Mouse (Mus musculus): ENCODE measurements around the gene Slc7a8.

DNA sequence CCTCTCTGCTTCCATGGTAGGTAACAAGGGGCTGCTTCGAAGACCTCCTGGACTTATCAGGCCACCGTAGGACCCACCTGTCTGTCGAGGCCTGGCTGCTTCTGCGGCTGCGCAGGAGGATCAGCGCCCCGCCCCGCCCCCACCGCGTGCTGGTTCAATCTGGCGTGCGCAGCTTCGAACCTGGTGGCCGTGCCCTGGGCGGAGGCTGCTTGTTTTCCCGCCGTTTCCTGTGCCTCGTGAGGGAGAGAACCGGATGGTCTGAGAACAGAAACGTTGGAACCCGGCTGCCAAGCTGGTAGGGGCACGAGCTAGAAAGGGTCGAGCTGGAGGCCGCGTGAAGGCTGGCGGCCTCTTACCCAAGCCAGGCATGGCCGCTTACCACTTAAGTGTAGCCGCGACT, 32.2 kb upstream of the Slc7a8 start, which contains the start of gene Rnf212b:
- TF ChIP-seq CTCF (IDR thresholded peaks at IDR 0.05; ENCODE audit: borderline replicate concordance, extremely low read depth, insufficient read depth, insufficient read length) (no peak), POLR2A (IDR thresholded peaks at IDR 0.05; ENCODE audit: borderline replicate concordance, extremely low read depth, insufficient read depth, insufficient read length, poor library complexity, severe bottlenecking) (no peak)

Data from brain, embryonic 14.5 days (tissue).